Mouse (Mus musculus) MEL (cell line): ENCODE results near the gene a. TPM values are rescaled to one million over a fixed set of nuclear protein-coding genes. Genes with fewer than 3 reads are reported as not detected.

Experiments
- DNase-seq: peaks from one replicate; pipeline ENCODE4 v3.0.0; 2011; ENCODE audit warnings: low read depth, low spot score
- H3K27ac ChIP-seq: 2 replicates; pipeline ENCODE4 v1.5.1; 2012; ENCODE audit warnings: low read depth, mild to moderate bottlenecking, control low read depth, low read length, moderate library complexity; ENCODE audit not compliant: control insufficient read depth
- H3K27me3 ChIP-seq, 2 experiments: fragments of 150-350 bp in 1 of 2; sonication (generic) in 1 of 2; 2 replicates each; pipeline ENCODE4 v1.6.1; 2012; ENCODE audit warnings: low read length in 2 of 2, mild to moderate bottlenecking in 2 of 2, improper control_type of control experiment in 1 of 2, moderate library complexity in 1 of 2; ENCODE audit not compliant: insufficient read depth in 2 of 2, control insufficient read depth in 1 of 2
- H3K36me3 ChIP-seq, 2 experiments: 2 replicates each; pipeline ENCODE4 v1.6.1; 2012 to 2014; ENCODE audit warnings: low read length in 2 of 2, improper control_type of control experiment in 1 of 2, inconsistent platforms in 1 of 2, mild to moderate bottlenecking in 1 of 2; ENCODE audit not compliant: insufficient read depth in 2 of 2, control insufficient read depth in 1 of 2
- H3K4me1 ChIP-seq, 2 experiments: fragments of 150-350 bp in 1 of 2; sonication (generic) in 1 of 2; 2 replicates each; pipeline ENCODE4 v1.6.1; 2012; ENCODE audit warnings: low read length in 2 of 2, improper control_type of control experiment in 1 of 2, mild to moderate bottlenecking in 1 of 2; ENCODE audit not compliant: insufficient read depth in 2 of 2, control insufficient read depth in 1 of 2
- H3K4me3 ChIP-seq, 2 experiments: fragments of 150-350 bp in 1 of 2; sonication (generic) in 1 of 2; 2 replicates each; pipeline ENCODE4 v1.5.1; 2012; ENCODE audit warnings: low read depth in 2 of 2, low read length in 2 of 2, mild to moderate bottlenecking in 2 of 2, moderate library complexity in 2 of 2, control low read depth in 1 of 2, improper control_type of control experiment in 1 of 2; ENCODE audit not compliant: control insufficient read depth in 1 of 2, insufficient read depth in 1 of 2
- H3K79me2 ChIP-seq: 2 replicates; pipeline ENCODE4 v1.6.1; 2012; ENCODE audit warnings: mild to moderate bottlenecking, low read length, moderate library complexity; ENCODE audit not compliant: control insufficient read depth, poor library complexity, insufficient read depth
- H3K9ac ChIP-seq: 2 replicates; pipeline ENCODE4 v1.6.1; 2012; ENCODE audit warnings: low read depth, mild to moderate bottlenecking, control low read depth, low read length, moderate library complexity; ENCODE audit not compliant: control insufficient read depth, poor library complexity, severe bottlenecking
- H3K9me3 ChIP-seq: fragments of 150-350 bp; sonication (generic); replicated peaks from 2 replicates; pipeline ENCODE4 v1.6.1; 2012; ENCODE audit warnings: mild to moderate bottlenecking, low read length, improper control_type of control experiment, moderate library complexity; ENCODE audit not compliant: insufficient read depth
- BHLHE40 ChIP-seq: IDR thresholded peaks from 2 replicates; pipeline ENCODE4 v1.6.1; 2012; ENCODE audit warnings: low read depth, mild to moderate bottlenecking, inconsistent platforms, low read length, improper control_type of control experiment, borderline replicate concordance
- CHD1 ChIP-seq: IDR thresholded peaks from 2 replicates; pipeline ENCODE4 v1.6.1; 2012; ENCODE audit warnings: low read depth, mild to moderate bottlenecking, inconsistent platforms, low read length, improper control_type of control experiment
- CHD2 ChIP-seq: IDR thresholded peaks from 2 replicates; pipeline ENCODE4 v1.6.1; 2011; ENCODE audit warnings: low read length, improper control_type of control experiment
- CTCF ChIP-seq, 3 experiments: IDR thresholded peaks in 2 of 3; conservative IDR thresholded peaks in 1 of 3; 2 replicates each; pipeline ENCODE4 v1.5.1; 2011 to 2012; ENCODE audit warnings: low read length in 3 of 3, low read depth in 2 of 3, mild to moderate bottlenecking in 2 of 3, improper control_type of control experiment in 1 of 3, inconsistent platforms in 1 of 3, mixed read lengths in 1 of 3, moderate library complexity in 1 of 3; ENCODE audit not compliant: control insufficient read depth in 1 of 3, insufficient read depth in 1 of 3, poor library complexity in 1 of 3, severe bottlenecking in 1 of 3
- E2F4 ChIP-seq: IDR thresholded peaks from 2 replicates; pipeline ENCODE4 v1.6.1; 2011; ENCODE audit warnings: low read depth, low read length, improper control_type of control experiment, borderline replicate concordance
- EP300 ChIP-seq, 2 experiments: IDR thresholded peaks; 2 replicates each; pipeline ENCODE4 v1.6.1; 2011; ENCODE audit warnings: improper control_type of control experiment in 2 of 2, low read length in 2 of 2, low read depth in 1 of 2, mild to moderate bottlenecking in 1 of 2
- ETS1 ChIP-seq: IDR thresholded peaks from 2 replicates; pipeline ENCODE4 v1.6.1; 2012; ENCODE audit warnings: low read depth, mild to moderate bottlenecking, inconsistent platforms, low read length, improper control_type of control experiment, moderate library complexity
- GABPA ChIP-seq: IDR thresholded peaks from 2 replicates; pipeline ENCODE4 v1.6.1; 2012; ENCODE audit warnings: low read depth, mild to moderate bottlenecking, inconsistent platforms, low read length, improper control_type of control experiment, moderate library complexity
- GATA1 ChIP-seq: IDR thresholded peaks from 2 replicates; pipeline ENCODE4 v1.6.1; 2011; ENCODE audit warnings: low read depth, low read length, improper control_type of control experiment
- HCFC1 ChIP-seq: IDR thresholded peaks from 2 replicates; pipeline ENCODE4 v1.6.1; 2012; ENCODE audit warnings: low read depth, mild to moderate bottlenecking, inconsistent platforms, low read length, improper control_type of control experiment, moderate library complexity
- KAT2A ChIP-seq: conservative IDR thresholded peaks from 2 replicates; pipeline ENCODE4 v1.6.1; 2012; ENCODE audit warnings: low read depth, low read length, improper control_type of control experiment, inconsistent platforms
- MAX ChIP-seq: IDR thresholded peaks from 2 replicates; pipeline ENCODE4 v1.6.1; 2011; ENCODE audit warnings: low read length, improper control_type of control experiment
- MAZ ChIP-seq: IDR thresholded peaks from 2 replicates; pipeline ENCODE4 v1.6.1; 2012; ENCODE audit warnings: low read depth, mild to moderate bottlenecking, inconsistent platforms, low read length, improper control_type of control experiment
- MXI1 ChIP-seq: IDR thresholded peaks from 2 replicates; pipeline ENCODE4 v1.6.1; 2011; ENCODE audit warnings: mild to moderate bottlenecking, low read depth, low read length, improper control_type of control experiment
- MYB ChIP-seq: IDR thresholded peaks from 2 replicates; pipeline ENCODE4 v1.6.1; 2011; ENCODE audit warnings: mild to moderate bottlenecking, low read depth, low read length, improper control_type of control experiment
- MYC ChIP-seq: IDR thresholded peaks from 2 replicates; pipeline ENCODE4 v1.6.1; 2011; ENCODE audit warnings: low read depth, mild to moderate bottlenecking, low read length, improper control_type of control experiment, moderate library complexity
- NELFE ChIP-seq: IDR thresholded peaks from 2 replicates; pipeline ENCODE4 v1.6.1; 2011; ENCODE audit warnings: low read depth, low read length, improper control_type of control experiment
- NRF1 ChIP-seq: IDR thresholded peaks from 2 replicates; pipeline ENCODE4 v1.6.1; 2014; ENCODE audit warnings: low read depth, mild to moderate bottlenecking, inconsistent platforms, low read length, improper control_type of control experiment, moderate library complexity; ENCODE audit not compliant: poor library complexity, insufficient read depth, severe bottlenecking
- RAD21 ChIP-seq: IDR thresholded peaks from 2 replicates; pipeline ENCODE4 v1.6.1; 2011; ENCODE audit warnings: mild to moderate bottlenecking, low read depth, low read length, improper control_type of control experiment
- RCOR1 ChIP-seq: IDR thresholded peaks from 2 replicates; pipeline ENCODE4 v1.6.1; 2012; ENCODE audit warnings: low read depth, mild to moderate bottlenecking, inconsistent platforms, low read length, improper control_type of control experiment
- SIN3A ChIP-seq: IDR thresholded peaks from 2 replicates; pipeline ENCODE4 v1.6.1; 2012; ENCODE audit warnings: low read length, improper control_type of control experiment, inconsistent platforms
- SMC3 ChIP-seq: IDR thresholded peaks from 2 replicates; pipeline ENCODE4 v1.6.1; 2011; ENCODE audit warnings: low read depth, low read length, improper control_type of control experiment
- TAL1 ChIP-seq: IDR thresholded peaks from 2 replicates; pipeline ENCODE4 v1.6.1; 2012; ENCODE audit warnings: mild to moderate bottlenecking, inconsistent platforms, low read length, moderate library complexity, mixed read lengths
- TBP ChIP-seq: IDR thresholded peaks from 2 replicates; pipeline ENCODE4 v1.8.0; 2011; ENCODE audit warnings: low read depth, low read length, improper control_type of control experiment
- TCF12 ChIP-seq: IDR thresholded peaks from 2 replicates; pipeline ENCODE4 v1.6.1; 2014; ENCODE audit warnings: low read depth, mild to moderate bottlenecking, inconsistent platforms, low read length, improper control_type of control experiment, moderate library complexity
- USF2 ChIP-seq, 2 experiments: IDR thresholded peaks; 2 replicates each; pipeline ENCODE4 v1.6.1; 2011 to 2012; ENCODE audit warnings: improper control_type of control experiment in 2 of 2, low read length in 2 of 2, borderline replicate concordance in 1 of 2, inconsistent platforms in 1 of 2, low read depth in 1 of 2, mild to moderate bottlenecking in 1 of 2; ENCODE audit not compliant: insufficient read depth in 1 of 2
- ZC3H11A ChIP-seq: IDR thresholded peaks from 2 replicates; pipeline ENCODE4 v1.6.1; 2012; ENCODE audit warnings: low read depth, mild to moderate bottlenecking, inconsistent platforms, low read length, improper control_type of control experiment
- ZKSCAN1 ChIP-seq: IDR thresholded peaks from 2 replicates; pipeline ENCODE4 v1.6.1; 2012; ENCODE audit warnings: low read depth, mild to moderate bottlenecking, inconsistent platforms, low read length, improper control_type of control experiment, moderate library complexity
- polyA plus RNA-seq, 2 experiments: library from polyadenylated mRNA; stranded (reverse) in 1 of 2; unstranded in 1 of 2; fragments of >175 nt in 1 of 2; fragments of >200 nt in 1 of 2; gene quantifications; 2 replicates each; pipeline versions ENCODE4 v1.2.1 to v1.2.4; 2012; ENCODE audit warnings: low replicate concordance in 2 of 2, low read depth in 1 of 2; ENCODE audit not compliant: insufficient read length in 2 of 2, insufficient read depth in 1 of 2, missing spikeins in 1 of 2
- total RNA-seq: library from RNA; depleted of rRNA; stranded (reverse); fragments of 300-350 nt; gene quantifications from 2 replicates; pipeline ENCODE4 v1.2.3, GENCODE M21; 2012

a gene
- total and polyA plus RNA-seq, 3 experiments = not detected

DNA sequence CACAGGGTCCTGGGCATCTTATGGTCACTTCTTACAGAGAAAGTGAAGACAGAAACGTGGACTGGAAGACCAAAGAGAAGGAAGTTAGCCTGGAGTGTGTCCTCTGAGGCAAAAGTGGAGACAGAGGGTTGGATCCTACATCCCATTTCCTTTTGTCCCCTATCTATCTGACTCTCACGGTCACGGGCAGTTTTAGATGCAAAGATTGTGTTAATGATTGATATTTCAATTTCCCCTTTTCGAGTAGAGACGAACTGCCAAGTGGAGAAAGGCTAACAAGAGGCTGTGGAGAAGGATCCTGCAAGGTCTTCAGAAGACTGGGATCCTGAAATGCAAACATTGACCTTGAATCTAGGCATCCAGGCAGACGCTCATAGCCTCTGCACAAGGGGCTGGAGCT lies 297.1 kb downstream of the a start:
- no peaks in the 10 kb centered on the region for H3K27me3 ChIP-seq
- H3K79me2 ChIP-seq = no peaks in the 10 kb centered on the region
- H3K27ac ChIP-seq = no peak overlapping the region
- TF ChIP-seq CHD2 (no peak), ZKSCAN1 (no peak), TBP (no peak), USF2 (IDR thresholded peaks at IDR 0.05; ENCODE audit: borderline replicate concordance in 1 of 2, insufficient read depth in 1 of 2, low read depth in 1 of 2, low read length in 2 of 2) (no peak), MAX (no peak), RAD21 (no peak), RCOR1 (no peak), BHLHE40 (peak; percentile 88), EP300 (IDR thresholded peaks at IDR 0.05; ENCODE audit: low read depth in 1 of 2, low read length in 2 of 2) (peak; percentile 23 to 31; a peak in 1 of 4 replicates), MAZ (no peak), NRF1 (no peak), GABPA (no peak), GATA1 (peak; percentile 54), ETS1 (0 out of 2 replicates have a peak, but pooled peaks have one; percentile 8), MYB (no peak)
- TF ChIP-seq, all 39 proteins: peak for 4
- Histone ChIP-seq H3K36me3 (peaks cover 0 to 29% of the 10 kb centered on the region in 2 experiments; a peak in 2 of 4 replicates), H3K9ac (no peak overlapping the region), H3K4me3 (peak overlapping the region in 1 of 2 experiments; percentile 8; a peak in 2 of 4 replicates), H3K4me1 (peaks cover 22 to 29% of the 10 kb centered on the region in 2 experiments), H3K9me3 (no peaks in the 10 kb centered on the region)
- DNase-seq = peak; percentile 36

DNA sequence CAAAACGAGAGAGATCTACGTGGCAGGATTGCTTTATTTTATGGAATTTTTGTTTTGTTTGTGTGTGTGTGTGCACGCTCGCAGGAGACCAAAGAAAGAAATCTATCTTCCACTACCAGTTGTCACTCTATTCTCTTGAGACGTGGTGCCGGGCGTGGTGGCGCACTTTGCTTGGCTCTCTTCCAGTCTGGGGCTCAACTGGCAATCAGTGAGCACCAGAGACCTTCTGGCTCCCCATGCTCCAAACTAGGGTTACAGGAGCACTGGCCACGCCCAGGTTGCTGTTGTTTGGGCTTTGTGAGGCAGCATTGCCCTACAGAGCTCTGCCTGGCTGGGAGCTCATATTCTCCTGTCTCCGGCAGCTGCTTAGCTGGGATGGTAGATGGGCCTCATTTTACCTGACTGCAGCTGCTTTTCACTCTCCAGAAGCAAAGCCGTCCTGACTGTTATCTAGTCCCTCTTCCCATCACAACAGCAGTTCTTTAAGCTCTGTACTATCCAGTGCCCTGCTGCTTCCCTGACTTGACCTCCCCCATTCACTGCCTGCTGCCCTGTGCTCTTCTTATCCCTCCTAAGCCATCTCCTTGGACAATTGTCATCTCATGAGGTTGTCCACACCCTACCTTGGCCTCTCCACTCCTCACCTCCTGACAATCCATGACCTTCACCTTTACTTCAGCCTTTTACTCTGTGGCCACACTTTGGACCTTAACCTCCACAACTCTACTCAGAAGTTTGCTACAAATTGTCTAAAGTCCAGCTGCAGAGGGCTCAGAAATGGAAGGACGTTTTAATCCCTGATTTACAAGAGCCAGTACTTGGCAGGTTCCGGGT lies 299.9 kb downstream of the a start:
- DNase-seq = peak; percentile 96
- Histone ChIP-seq H3K36me3 (peaks cover 0 to 32% of the 10 kb centered on the region in 2 experiments; a peak in 2 of 4 replicates), H3K27ac (peak overlapping the region; percentile 30), H3K4me1 (peaks cover 26 to 35% of the 10 kb centered on the region in 2 experiments), H3K9ac (peak overlapping the region; percentile 28), H3K27me3 (no peaks in the 10 kb centered on the region), H3K79me2 (no peaks in the 10 kb centered on the region), H3K4me3 (peak overlapping the region; percentile 8 to 21), H3K9me3 (no peaks in the 10 kb centered on the region)
- TF ChIP-seq RAD21 = no peak
- peak; percentile 16; the same call in 1 of the 2 replicates for TF ChIP-seq NELFE
- no peak for TF ChIP-seq ZC3H11A
- TF ChIP-seq CHD1 = no peak
- peak; percentile 62; the same call in 1 of the 2 replicates for TF ChIP-seq RCOR1
- peak; percentile 77 for TF ChIP-seq SIN3A
- TF ChIP-seq HCFC1 = no peak
- TF ChIP-seq EP300 (IDR thresholded peaks at IDR 0.05; ENCODE audit: low read depth in 1 of 2, low read length in 2 of 2) = peak; percentile 50 to 81
- TF ChIP-seq TBP = 0 out of 2 replicates have a peak, but pooled peaks have one; percentile 14
- no peak for TF ChIP-seq E2F4
- TF ChIP-seq TAL1 = peak; percentile 90
- TF ChIP-seq ETS1 = peak; percentile 67; the same call in 1 of the 2 replicates
- peak; percentile 53; the same call in 1 of the 2 replicates for TF ChIP-seq GATA1
- TF ChIP-seq SMC3 = no peak
- TF ChIP-seq CTCF (IDR thresholded peaks at IDR 0.05 in 2 of 3, conservative IDR thresholded peaks at IDR 0.05 in 1 of 3; ENCODE audit: control insufficient read depth in 1 of 3, insufficient read depth in 1 of 3, low read depth in 2 of 3, low read length in 3 of 3, poor library complexity in 1 of 3, severe bottlenecking in 1 of 3) = peak in 2 of 3 experiments; percentile 18 to 20; a peak in 2 of 6 replicates
- TF ChIP-seq TCF12 = peak; percentile 78
- TF ChIP-seq MYC = peak; percentile 47; the same call in 1 of the 2 replicates
- no peak for TF ChIP-seq KAT2A
- TF ChIP-seq CHD2 = no peak
- TF ChIP-seq MXI1 = peak; percentile 63; the same call in 1 of the 2 replicates
- TF ChIP-seq, all 39 proteins: peak for 12
